15 mouse cellular contexts compared by ENCODE assay signal in genomic region chr12:83473987-83474600, GRCm38 (mm10). TPM values are rescaled to one million over a fixed set of nuclear protein-coding genes. Genes with fewer than 3 reads are reported as not detected.
DNase-seq lines count a peak whose midpoint lies in the region; ATAC-seq lines count a peak whose summit lies in the region.
"Had no signal": no experiment of that assay in that cellular context is flagged by ENCODE, and none has a peak within 500 bp of the region (broad histone marks: within the 10 kb centered on the region; RNA-seq: fewer than 3 reads in every experiment).

No protein-coding gene starts in this region.

- H3K9me3 ChIP-seq in heart, embryonic 10.5 days, result no peaks in the 10 kb centered on the region
- no peaks in the 10 kb centered on the region for H3K9me3 ChIP-seq in heart, embryonic 16.5 days (replicated peaks; ENCODE audit: control insufficient read depth, low read length)
- H3K9me3 ChIP-seq in liver, embryonic 16.5 days (replicated peaks; ENCODE audit: control insufficient read depth, low read length), result no peaks in the 10 kb centered on the region
- H3K9me3 ChIP-seq: forebrain, embryonic 13.5 days; G1E; limb, embryonic 15.5 days had no signal

- H3K36me3 ChIP-seq in heart, embryonic 10.5 days, result peaks cover 3% of the 10 kb centered on the region; the same call in 1 of the 2 replicates
- H3K36me3 ChIP-seq in heart, embryonic 16.5 days (ENCODE audit: control insufficient read depth, insufficient read depth), result no peaks in the 10 kb centered on the region
- H3K36me3 ChIP-seq in liver, embryonic 16.5 days (ENCODE audit: control insufficient read depth, insufficient read depth), result no peaks in the 10 kb centered on the region
- H3K36me3 ChIP-seq: limb, embryonic 15.5 days had no signal

- intact Hi-C loops in heart, postnatal 25 days (cut with DNase I), result no loop called here

- H3K9ac ChIP-seq in heart, embryonic 16.5 days (ENCODE audit: low read length), result no peak overlapping the region
- no peak overlapping the region for H3K9ac ChIP-seq in liver, embryonic 16.5 days (ENCODE audit: low read depth, low read length)
- H3K9ac ChIP-seq: forebrain, embryonic 13.5 days; limb, embryonic 15.5 days had no signal

- peaks cover 71% of the 10 kb centered on the region for H3K4me1 ChIP-seq in heart, embryonic 10.5 days
- H3K4me1 ChIP-seq in heart, embryonic 16.5 days (ENCODE audit: control insufficient read depth, insufficient read depth, low read length), result peaks cover 29% of the 10 kb centered on the region
- H3K4me1 ChIP-seq in liver, embryonic 16.5 days (ENCODE audit: control insufficient read depth, low read depth, low read length), result peaks cover 7% of the 10 kb centered on the region
- H3K4me1 ChIP-seq: limb, embryonic 15.5 days had no signal

- DNase-seq in heart, embryonic 10.5 days (ENCODE audit: low spot score), result no peak
- DNase-seq in heart, postnatal 25 days (ENCODE audit: low spot score), result no peak
- DNase-seq in embryo, embryonic 10.5 days (ENCODE audit: low spot score), result peak; percentile 42
- no peak for DNase-seq in T-cell, adult 2 months (ENCODE audit: low spot score)
- DNase-seq in urinary bladder, postnatal 4 days (ENCODE audit: low spot score in 2 of 2), result no peak
- DNase-seq: cerebellum, adult 11 months; cerebellum, postnatal 36 days; lung, postnatal 4 days; midbrain, embryonic 14.5 days had no signal

- H3K4me3 ChIP-seq in heart, embryonic 10.5 days, result no peak overlapping the region
- H3K4me3 ChIP-seq in heart, embryonic 16.5 days (ENCODE audit: low read length), result no peak overlapping the region
- H3K4me3 ChIP-seq in liver, embryonic 16.5 days (ENCODE audit: low read depth, low read length), result no peak overlapping the region
- H3K4me3 ChIP-seq: forebrain, embryonic 13.5 days; limb, embryonic 15.5 days had no signal

- no peak for ATAC-seq in heart, embryonic 16.5 days (replicated peaks; ENCODE audit: extremely low read depth, insufficient read depth, low FRiP score)
- peak; percentile 87 for ATAC-seq in liver, embryonic 16.5 days (ENCODE audit: low read depth)
- ATAC-seq: forebrain, embryonic 13.5 days; inflammation-experienced regulatory T-cells, adult 6 months had no signal

- H3K27ac ChIP-seq in heart, embryonic 10.5 days, result peak overlapping the region; percentile 50; the same call in 1 of the 2 replicates
- H3K27ac ChIP-seq in heart, embryonic 16.5 days (ENCODE audit: low read length), result peak overlapping the region; percentile 47
- peak overlapping the region; percentile 32 for H3K27ac ChIP-seq in liver, embryonic 16.5 days (ENCODE audit: low read length)
- H3K27ac ChIP-seq: forebrain, embryonic 13.5 days; limb, embryonic 15.5 days had no signal

- H3K4me2 ChIP-seq in heart, embryonic 16.5 days (ENCODE audit: low read depth, low read length), result peak overlapping the region; percentile 21; the same call in 1 of the 2 replicates
- H3K4me2 ChIP-seq in liver, embryonic 16.5 days (ENCODE audit: low read depth, low read length), result no peak overlapping the region
- H3K4me2 ChIP-seq: forebrain, embryonic 13.5 days; limb, embryonic 15.5 days had no signal

- WGBS in heart, embryonic 10.5 days, result 35% methylated on average over 5 of the region's 5 CpGs
- WGBS in heart, embryonic 16.5 days, result 28% methylated on average over 5 of the region's 5 CpGs
- 49% methylated on average over 5 of the region's 5 CpGs for WGBS in liver, embryonic 16.5 days (ENCODE audit: insufficient replicate concordance)

- H3K27me3 ChIP-seq in heart, embryonic 10.5 days (ENCODE audit: insufficient read depth, poor library complexity, severe bottlenecking), result no peaks in the 10 kb centered on the region
- no peaks in the 10 kb centered on the region for H3K27me3 ChIP-seq in heart, embryonic 16.5 days (ENCODE audit: control insufficient read depth, insufficient read depth, low read length)
- H3K27me3 ChIP-seq in liver, embryonic 16.5 days (ENCODE audit: control insufficient read depth, insufficient read depth, low read depth, low read length), result no peaks in the 10 kb centered on the region
- H3K27me3 ChIP-seq: forebrain, embryonic 13.5 days; limb, embryonic 15.5 days had no signal

RNA-seq across cellular contexts. Expression of gene Dpf3, which starts 13.4 kb away (rescaled TPM):
- polyA plus RNA-seq in heart, embryonic 10.5 days (2016; fragmentation: Nextera tagmentation; extraction: Ambion mirVana), result 29.4 and 37.5 TPM in 2 replicates
- 10 to 100 TPM; 17.4 to 21.3 TPM for total RNA-seq in heart, postnatal 25 days (2021)
- polyA plus RNA-seq in heart, embryonic 16.5 days (2015; fragmentation: Nextera tagmentation; extraction: Ambion mirVana), result 19.2 and 21.8 TPM in 2 replicates
- 7.1 and 7.8 TPM in 2 replicates for polyA plus RNA-seq in liver, embryonic 16.5 days (2015; fragmentation: Nextera tagmentation; extraction: Ambion mirVana)

RNA-seq across cellular contexts. Expression of gene Dcaf4, which starts 46.2 kb away (rescaled TPM):
- polyA plus RNA-seq in heart, embryonic 10.5 days (2016; fragmentation: Nextera tagmentation; extraction: Ambion mirVana), result 27.6 and 29.7 TPM in 2 replicates
- 10 to 100 TPM; 14.1 to 15.2 TPM for total RNA-seq in heart, postnatal 25 days (2021)
- 26.9 and 27.4 TPM in 2 replicates for polyA plus RNA-seq in heart, embryonic 16.5 days (2015; fragmentation: Nextera tagmentation; extraction: Ambion mirVana)
- 15.5 and 18.3 TPM in 2 replicates for polyA plus RNA-seq in liver, embryonic 16.5 days (2015; fragmentation: Nextera tagmentation; extraction: Ambion mirVana)
